Mouse (Mus musculus) lung, embryonic 15.5 days (tissue): ENCODE data around the gene Camk2g. TPM values are rescaled to one million over a fixed set of nuclear protein-coding genes. Genes with fewer than 3 reads are reported as not detected.

Source experiments
- ATAC-seq: fragments of 200-750 bp; cut with Nextera tagmentation; 2 replicates; pipeline ENCODE4 v1.8.0; 2017; ENCODE audit warnings: moderate number of reproducible peaks, borderline replicate concordance; ENCODE audit not compliant: low FRiP score, low TSS enrichment; ENCODE audit errors: extremely low read depth
- H3K27ac ChIP-seq: fragments of 300-500 bp; sonication (generic); 2 replicates; pipeline ENCODE4 v1.5.1; 2015; ENCODE audit warnings: moderate library complexity, mild to moderate bottlenecking, inconsistent platforms
- H3K27me3 ChIP-seq: fragments of 300-500 bp; sonication (generic); 2 replicates; pipeline ENCODE4 v1.6.1; 2015; ENCODE audit warnings: inconsistent platforms
- H3K36me3 ChIP-seq: fragments of 300-500 bp; sonication (generic); 2 replicates; pipeline ENCODE4 v1.6.1; 2015; ENCODE audit warnings: inconsistent platforms
- H3K4me1 ChIP-seq: fragments of 300-500 bp; sonication (generic); 2 replicates; pipeline ENCODE4 v1.6.1; 2015; ENCODE audit warnings: inconsistent platforms
- H3K4me2 ChIP-seq: fragments of 300-500 bp; sonication (generic); 2 replicates; pipeline ENCODE4 v1.6.1; 2015; ENCODE audit warnings: inconsistent platforms, mild to moderate bottlenecking, moderate library complexity
- H3K4me3 ChIP-seq: fragments of 300-500 bp; sonication (generic); 2 replicates; pipeline ENCODE4 v1.5.1; 2015; ENCODE audit warnings: mild to moderate bottlenecking, inconsistent platforms
- H3K9ac ChIP-seq: fragments of 300-500 bp; sonication (generic); 2 replicates; pipeline ENCODE4 v1.6.1; 2015; ENCODE audit warnings: inconsistent platforms
- H3K9me3 ChIP-seq: fragments of 300-500 bp; sonication (generic); 2 replicates; pipeline ENCODE4 v1.6.1; 2016; ENCODE audit warnings: inconsistent platforms
- WGBS: fragments of 180-500 bp; shearing (Covaris S2); methylation state at CpG from one replicate; pipeline ENCODE4 v1.1.7; 2015; 5-methylcytosine and 5-hydroxymethylcytosine counted together
- polyA plus RNA-seq: library from polyadenylated mRNA; unstranded; fragments of >200 nt; fragmentation: Nextera tagmentation; extraction: Ambion mirVana; gene quantifications from 2 replicates; pipeline ENCODE4 v1.2.1, GENCODE M21; 2015

Camk2g gene
- polyA plus RNA-seq, 1 experiment from 2014 or later: 41.2 TPM

- Histone ChIP-seq H3K27me3 (no peaks in the 10 kb centered on the region), H3K4me2 (no peak overlapping the region), H3K4me3 (no peak overlapping the region), H3K9me3 (no peaks in the 10 kb centered on the region), H3K9ac (no peak overlapping the region), H3K36me3 (peaks cover 25% of the 10 kb centered on the region), H3K4me1 (peaks cover 35% of the 10 kb centered on the region), H3K27ac (no peak overlapping the region)
- ATAC-seq: no peak
- WGBS: 66% methylated on average over 16 of the region's 16 CpGs
Observed at GRCm38 (mm10) chr14:20791511-20792242, 2.2 kb downstream of the Camk2g start.

DNA sequence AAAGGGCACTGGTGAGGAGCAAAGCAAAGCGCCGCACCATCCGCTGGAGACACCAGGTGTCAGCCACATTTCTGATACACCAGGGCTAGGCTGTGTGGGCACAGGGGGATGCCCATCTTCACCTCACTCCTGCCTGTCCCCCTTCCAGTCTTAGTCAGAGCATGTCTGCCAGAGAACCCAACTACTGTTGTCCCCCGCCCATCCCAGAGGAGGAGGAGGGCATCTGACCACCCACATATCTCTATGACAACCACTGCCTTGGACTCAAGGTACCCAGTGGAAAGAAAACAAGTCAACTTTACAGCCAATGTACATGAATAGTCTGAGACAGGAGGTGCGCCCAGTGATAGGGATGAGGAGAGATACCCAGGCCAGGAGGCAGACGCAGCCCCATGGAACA is 2.9 kb downstream of the Camk2g start:
- no peak overlapping the region for H3K27ac ChIP-seq
- ATAC-seq: no peak
- H3K4me3 ChIP-seq: no peak overlapping the region
- no peaks in the 10 kb centered on the region for H3K9me3 ChIP-seq
- no peak overlapping the region for H3K4me2 ChIP-seq
- peaks cover 25% of the 10 kb centered on the region for H3K36me3 ChIP-seq
- H3K27me3 ChIP-seq: no peaks in the 10 kb centered on the region
- peaks cover 42% of the 10 kb centered on the region for H3K4me1 ChIP-seq
- H3K9ac ChIP-seq: no peak overlapping the region
- 96% methylated on average over 6 of the region's 6 CpGs for WGBS

DNA sequence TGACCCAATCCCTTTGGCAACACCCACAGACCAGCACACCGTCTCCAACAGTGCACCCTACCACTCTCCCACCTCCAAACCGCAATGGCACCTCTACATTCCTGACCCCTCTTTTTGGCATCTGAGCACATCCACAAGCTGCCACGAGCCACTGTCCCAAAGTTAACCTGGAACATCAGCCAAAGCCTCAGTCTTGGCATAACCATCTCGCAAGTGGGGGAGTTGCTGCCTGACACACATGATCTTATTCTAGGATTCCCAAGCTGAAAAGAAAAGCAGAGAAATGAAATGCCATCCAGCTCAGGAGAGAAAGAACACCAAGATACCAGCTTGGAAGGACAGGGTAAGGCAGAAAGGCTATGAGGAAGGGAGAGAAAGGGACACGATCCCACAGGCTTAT is 3.4 kb downstream of the Camk2g start:
- WGBS: 93% methylated on average over 5 of the region's 5 CpGs
- H3K9ac ChIP-seq: no peak overlapping the region
- no peak for ATAC-seq
- H3K9me3 ChIP-seq: no peaks in the 10 kb centered on the region
- no peak overlapping the region for H3K4me2 ChIP-seq
- H3K4me3 ChIP-seq: no peak overlapping the region
- peaks cover 47% of the 10 kb centered on the region for H3K4me1 ChIP-seq
- H3K27ac ChIP-seq: no peak overlapping the region
- H3K27me3 ChIP-seq: no peaks in the 10 kb centered on the region
- peaks cover 27% of the 10 kb centered on the region for H3K36me3 ChIP-seq

DNA sequence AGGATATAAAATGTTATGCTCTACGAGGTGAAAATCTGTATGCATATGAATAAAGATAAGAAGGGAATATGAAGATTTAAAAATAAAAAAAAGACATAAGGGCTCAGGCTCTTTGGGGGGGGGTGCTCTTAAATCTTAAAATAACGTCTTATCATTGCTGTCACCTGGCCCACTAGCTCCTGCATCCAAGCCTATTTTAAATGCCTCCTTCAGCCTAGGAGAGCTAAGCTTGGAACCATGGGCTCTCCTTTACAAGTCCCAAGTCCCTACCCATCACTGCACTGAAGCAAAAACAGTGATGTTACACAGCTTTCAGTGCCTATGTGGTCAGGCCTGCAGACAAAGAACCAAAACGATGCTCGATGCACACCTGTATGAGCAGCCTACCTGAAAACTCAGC is 4.3 kb downstream of the Camk2g start:
- Histone ChIP-seq H3K4me1 (peaks cover 45% of the 10 kb centered on the region), H3K4me2 (no peak overlapping the region), H3K9me3 (no peaks in the 10 kb centered on the region), H3K9ac (no peak overlapping the region), H3K27me3 (no peaks in the 10 kb centered on the region), H3K27ac (no peak overlapping the region), H3K36me3 (peaks cover 30% of the 10 kb centered on the region), H3K4me3 (no peak overlapping the region)
- ATAC-seq: no peak
- 89% methylated on average over 4 of the region's 4 CpGs for WGBS

- WGBS: 79% methylated on average over 3 of the region's 3 CpGs
- Histone ChIP-seq H3K4me2 (no peak overlapping the region), H3K4me1 (peaks cover 39% of the 10 kb centered on the region), H3K9me3 (no peaks in the 10 kb centered on the region), H3K27me3 (no peaks in the 10 kb centered on the region), H3K36me3 (peaks cover 32% of the 10 kb centered on the region), H3K4me3 (no peak overlapping the region), H3K9ac (no peak overlapping the region), H3K27ac (no peak overlapping the region)
- no peak for ATAC-seq
Observed at GRCm38 (mm10) chr14:20788151-20788550, 5.7 kb downstream of the Camk2g start.

GRCm38 (mm10) chr14:20786611-20787015 is 7.3 kb downstream of the Camk2g start:
- no peak overlapping the region for H3K4me3 ChIP-seq
- H3K27me3 ChIP-seq: no peaks in the 10 kb centered on the region
- H3K4me2 ChIP-seq: no peak overlapping the region
- H3K9me3 ChIP-seq: no peaks in the 10 kb centered on the region
- H3K27ac ChIP-seq: no peak overlapping the region
- no peak for ATAC-seq
- H3K4me1 ChIP-seq: peaks cover 25% of the 10 kb centered on the region
- H3K9ac ChIP-seq: no peak overlapping the region
- H3K36me3 ChIP-seq: peaks cover 43% of the 10 kb centered on the region
- 54% methylated on average over 4 of the region's 4 CpGs for WGBS

DNA sequence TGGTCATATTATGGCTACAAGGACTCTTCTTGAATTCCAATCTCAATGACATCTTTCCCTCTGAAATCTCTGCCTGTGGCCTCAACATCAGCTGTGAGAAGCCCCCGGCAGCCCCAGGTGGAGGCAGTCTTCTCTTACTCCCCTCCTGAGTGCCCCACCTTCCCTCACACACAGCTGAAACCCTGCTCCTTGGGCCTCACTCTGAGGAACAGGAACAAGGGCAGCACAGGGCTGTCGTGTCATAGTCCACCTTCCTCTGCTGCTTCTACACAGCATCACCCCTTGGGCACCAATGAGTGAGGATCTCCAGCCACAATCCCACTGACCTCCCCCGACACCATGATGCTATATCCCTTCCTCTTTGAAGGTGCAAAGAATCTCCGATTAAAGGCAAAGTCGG is 7.9 kb downstream of the Camk2g start:
- 0 out of 2 replicates have a peak overlapping the region, but pooled peaks have one; percentile 25 for H3K27ac ChIP-seq
- WGBS: 72% methylated on average over 5 of the region's 5 CpGs
- ATAC-seq: no peak
- peaks cover 39% of the 10 kb centered on the region for H3K36me3 ChIP-seq
- H3K27me3 ChIP-seq: no peaks in the 10 kb centered on the region
- H3K4me2 ChIP-seq: no peak overlapping the region
- peaks cover 23% of the 10 kb centered on the region for H3K4me1 ChIP-seq
- H3K9ac ChIP-seq: no peak overlapping the region
- H3K4me3 ChIP-seq: no peak overlapping the region
- no peaks in the 10 kb centered on the region for H3K9me3 ChIP-seq

- Histone ChIP-seq H3K9me3 (no peaks in the 10 kb centered on the region), H3K4me1 (peaks cover 23% of the 10 kb centered on the region), H3K4me2 (no peak overlapping the region; the same call in 1 of the 2 replicates), H3K36me3 (peaks cover 32% of the 10 kb centered on the region), H3K4me3 (no peak overlapping the region), H3K27me3 (no peaks in the 10 kb centered on the region), H3K9ac (no peak overlapping the region), H3K27ac (peak overlapping the region; percentile 25; the same call in 1 of the 2 replicates)
- 67% methylated on average over 1 of the region's 1 CpGs for WGBS
- ATAC-seq: 0 out of 2 replicates have a peak, but pooled peaks have one; percentile 54
Observed at GRCm38 (mm10) chr14:20785231-20785630, 8.7 kb downstream of the Camk2g start.

GRCm38 (mm10) chr14:20784708-20785107 is 9.2 kb downstream of the Camk2g start:
- no peaks in the 10 kb centered on the region for H3K9me3 ChIP-seq
- no peak overlapping the region for H3K4me2 ChIP-seq
- H3K4me3 ChIP-seq: no peak overlapping the region
- 77% methylated on average over 7 of the region's 7 CpGs for WGBS
- no peak overlapping the region for H3K9ac ChIP-seq
- peaks cover 28% of the 10 kb centered on the region for H3K36me3 ChIP-seq
- no peak for ATAC-seq
- no peaks in the 10 kb centered on the region for H3K27me3 ChIP-seq
- H3K27ac ChIP-seq: no peak overlapping the region
- H3K4me1 ChIP-seq: peaks cover 23% of the 10 kb centered on the region

DNA sequence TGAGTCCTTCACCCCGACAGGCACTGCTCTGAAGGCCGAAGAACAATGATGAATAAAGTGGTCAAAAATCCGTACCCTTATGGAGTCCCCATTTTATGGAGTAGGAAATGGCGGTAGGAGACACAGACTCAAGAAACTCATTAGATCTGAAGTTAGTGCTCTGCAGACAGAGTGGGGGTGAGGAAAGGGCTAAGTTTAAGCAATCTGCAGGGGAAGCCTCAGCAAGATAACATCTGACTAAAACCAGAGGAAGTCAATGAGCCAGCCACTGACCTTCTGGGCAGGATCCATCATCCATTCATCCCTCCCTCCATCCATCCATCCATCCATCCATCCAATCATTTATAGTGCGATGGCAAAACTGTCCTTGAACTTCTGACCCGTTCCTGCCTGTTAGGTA is 10.4 kb downstream of the Camk2g start:
- WGBS: 91% methylated on average over 6 of the region's 6 CpGs
- H3K9ac ChIP-seq: no peak overlapping the region
- ATAC-seq: no peak
- H3K36me3 ChIP-seq: peaks cover 27% of the 10 kb centered on the region
- no peaks in the 10 kb centered on the region for H3K27me3 ChIP-seq
- no peak overlapping the region for H3K4me2 ChIP-seq
- no peak overlapping the region for H3K4me3 ChIP-seq
- no peaks in the 10 kb centered on the region for H3K9me3 ChIP-seq
- no peak overlapping the region for H3K27ac ChIP-seq
- peaks cover 23% of the 10 kb centered on the region for H3K4me1 ChIP-seq

DNA sequence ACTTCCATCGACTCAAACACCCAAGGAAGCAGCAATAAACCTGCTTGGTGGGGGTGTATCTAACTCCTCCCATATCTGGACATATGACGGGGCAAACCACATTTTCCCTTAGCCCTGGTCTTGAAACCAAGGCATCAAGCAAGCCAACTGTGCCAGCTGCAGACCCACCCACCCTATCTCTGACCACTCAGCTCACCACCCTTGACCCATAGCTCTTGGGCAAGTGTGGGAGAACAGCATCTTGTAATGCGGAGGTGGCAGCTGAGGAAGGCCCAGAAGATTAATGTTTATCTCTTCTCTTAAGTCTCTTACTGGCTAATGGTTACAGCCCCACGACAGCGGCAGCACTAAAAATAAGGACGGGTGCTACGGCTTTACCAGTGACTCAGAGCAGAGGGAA is 11.0 kb downstream of the Camk2g start:
- no peak overlapping the region for H3K9ac ChIP-seq
- H3K4me3 ChIP-seq: no peak overlapping the region
- H3K4me1 ChIP-seq: peaks cover 23% of the 10 kb centered on the region
- H3K4me2 ChIP-seq: no peak overlapping the region
- no peaks in the 10 kb centered on the region for H3K9me3 ChIP-seq
- peaks cover 29% of the 10 kb centered on the region for H3K36me3 ChIP-seq
- H3K27ac ChIP-seq: no peak overlapping the region
- no peaks in the 10 kb centered on the region for H3K27me3 ChIP-seq
- no peak for ATAC-seq
- 87% methylated on average over 7 of the region's 7 CpGs for WGBS

GRCm38 (mm10) chr14:20780217-20780616 is 13.7 kb downstream of the Camk2g start:
- H3K27me3 ChIP-seq: no peaks in the 10 kb centered on the region
- peaks cover 6% of the 10 kb centered on the region for H3K4me1 ChIP-seq
- H3K36me3 ChIP-seq: peaks cover 28% of the 10 kb centered on the region
- H3K4me2 ChIP-seq: no peak overlapping the region
- H3K27ac ChIP-seq: no peak overlapping the region
- ATAC-seq: no peak
- 88% methylated on average over 8 of the region's 8 CpGs for WGBS
- no peak overlapping the region for H3K9ac ChIP-seq
- no peaks in the 10 kb centered on the region for H3K9me3 ChIP-seq
- H3K4me3 ChIP-seq: no peak overlapping the region
